Mouse (Mus musculus) c-Kit-positive CD71-positive TER-119-positive erythroid progenitor cells, embryonic 14.5 days (primary cell): Measurements from ENCODE around the gene Lrig3.

ENCODE experiments used
- DNase-seq: peaks from one replicate; pipeline ENCODE4 v3.0.0-alpha.2; 2013; ENCODE audit warnings: low spot score

The Lrig3 gene

DNA sequence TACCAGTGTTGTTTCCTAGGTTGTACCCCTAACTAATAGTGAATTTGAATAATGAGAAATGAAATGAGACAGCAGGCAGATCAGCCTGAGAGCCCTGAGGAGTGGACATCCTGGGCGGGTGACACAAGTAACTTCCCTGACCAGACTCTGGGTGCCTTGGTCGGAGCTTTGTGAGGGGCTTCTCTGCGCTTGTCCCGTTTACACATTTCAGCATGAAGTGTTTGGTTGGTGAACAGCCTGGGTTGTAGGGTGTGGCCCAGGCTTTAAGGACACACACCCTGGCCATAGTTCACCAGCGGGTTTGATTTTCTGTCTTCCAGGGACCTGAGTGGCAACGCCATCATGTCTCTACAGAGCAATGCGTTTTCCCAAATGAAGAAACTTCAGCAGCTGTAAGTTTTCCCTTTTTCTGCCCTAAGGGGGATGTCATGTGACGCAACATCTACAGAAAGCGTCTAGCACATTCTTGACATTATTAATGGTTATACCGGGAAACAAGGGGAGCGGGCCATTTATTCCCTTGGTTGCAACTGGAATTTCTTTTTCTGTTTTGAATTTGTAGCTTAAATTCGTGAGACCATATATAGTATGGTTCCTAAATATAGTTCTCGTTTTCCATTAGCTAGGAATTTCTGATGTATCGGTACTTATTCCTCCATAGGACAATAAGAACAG lies 36.2 kb downstream of the Lrig3 start:
- DNase-seq: no peak

DNA sequence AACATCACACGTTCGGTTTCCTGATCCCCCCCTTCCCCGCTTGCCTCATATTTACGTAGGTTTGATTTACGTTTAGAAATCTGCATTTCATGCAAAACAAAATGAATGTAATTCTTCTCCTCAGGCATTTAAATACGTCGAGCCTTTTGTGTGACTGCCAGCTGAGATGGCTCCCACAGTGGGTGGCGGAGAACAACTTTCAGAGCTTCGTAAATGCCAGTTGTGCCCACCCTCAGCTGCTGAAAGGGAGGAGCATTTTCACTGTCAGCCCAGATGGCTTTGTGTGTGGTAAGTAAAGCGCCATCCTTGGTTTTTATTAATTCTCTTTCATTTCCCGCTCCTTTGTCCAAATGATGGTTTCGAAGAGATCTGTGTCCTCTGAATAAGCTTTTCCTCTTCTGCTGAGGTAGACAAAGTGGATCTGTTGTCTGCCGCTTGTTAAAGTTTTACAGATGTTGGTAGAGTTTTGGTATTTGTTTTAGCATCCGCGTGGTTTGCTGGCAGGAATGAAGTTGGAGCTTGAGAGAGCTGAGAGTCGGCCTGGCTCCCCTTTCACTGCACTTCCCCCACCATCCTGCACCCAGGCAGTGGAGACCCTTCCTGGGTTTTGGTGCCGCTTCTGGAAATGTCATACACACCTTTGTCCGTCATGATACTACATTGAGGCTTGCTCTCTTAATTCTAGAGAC lies 37.0 kb downstream of the Lrig3 start:
- DNase-seq: no peak

DNA sequence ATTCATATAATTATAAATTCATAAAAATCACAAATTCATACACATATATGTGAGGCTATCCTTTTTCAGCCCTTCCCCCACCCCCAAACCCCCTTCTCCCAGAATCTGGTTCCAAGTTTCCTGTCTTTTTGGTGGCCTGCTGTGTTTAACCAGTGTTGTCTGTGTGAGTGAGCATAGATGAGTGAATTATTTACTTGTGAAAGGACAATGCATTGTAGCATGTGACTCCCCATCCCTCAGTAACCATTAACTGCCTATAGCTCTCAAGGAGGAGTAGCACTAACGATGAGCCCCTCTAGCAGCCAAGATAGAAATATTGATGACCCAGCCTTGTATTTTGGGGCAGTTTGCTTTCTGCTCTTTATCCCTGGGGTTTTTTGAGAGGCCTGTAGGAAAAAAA lies 37.9 kb downstream of the Lrig3 start:
- no peak for DNase-seq

DNA sequence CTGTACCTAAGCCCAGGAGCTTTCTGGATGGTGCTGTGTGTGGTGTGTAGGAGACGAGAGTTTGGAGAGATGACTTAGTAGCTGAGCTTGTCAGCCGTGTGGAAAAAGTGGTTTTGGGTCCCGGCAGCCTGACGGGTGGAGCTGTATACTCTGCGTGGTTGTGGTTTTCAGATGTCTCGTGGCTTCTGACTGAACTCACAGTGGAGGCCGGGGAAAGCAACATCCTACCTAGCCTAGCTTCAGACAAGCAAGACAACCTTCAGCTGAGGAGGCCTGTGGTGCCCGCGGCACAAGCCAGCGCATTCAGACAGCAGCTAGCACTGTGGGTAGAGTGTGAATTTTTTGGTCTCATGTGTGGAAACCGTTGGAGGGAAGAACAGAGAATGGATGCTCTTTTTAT lies 47.7 kb downstream of the Lrig3 start:
- DNase-seq: no peak

DNA sequence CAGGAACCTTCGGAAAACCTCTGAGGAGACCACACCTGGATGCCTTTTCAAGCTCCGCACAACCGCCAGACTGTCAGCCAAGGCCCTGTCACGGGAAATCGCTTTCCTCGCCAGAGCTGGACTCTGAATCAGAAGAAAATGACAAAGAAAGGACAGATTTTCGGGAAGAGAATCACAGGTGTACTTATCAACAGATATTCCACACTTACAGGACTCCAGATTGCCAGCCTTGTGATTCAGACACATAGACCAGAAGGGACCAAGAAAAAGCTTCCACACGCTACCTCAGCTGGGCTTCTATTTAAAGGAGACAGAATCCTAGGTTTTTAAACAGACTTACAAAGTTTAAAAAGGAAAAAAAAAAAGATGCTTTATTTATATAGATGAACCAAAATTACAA lies 48.7 kb downstream of the Lrig3 start:
- no peak for DNase-seq

DNA sequence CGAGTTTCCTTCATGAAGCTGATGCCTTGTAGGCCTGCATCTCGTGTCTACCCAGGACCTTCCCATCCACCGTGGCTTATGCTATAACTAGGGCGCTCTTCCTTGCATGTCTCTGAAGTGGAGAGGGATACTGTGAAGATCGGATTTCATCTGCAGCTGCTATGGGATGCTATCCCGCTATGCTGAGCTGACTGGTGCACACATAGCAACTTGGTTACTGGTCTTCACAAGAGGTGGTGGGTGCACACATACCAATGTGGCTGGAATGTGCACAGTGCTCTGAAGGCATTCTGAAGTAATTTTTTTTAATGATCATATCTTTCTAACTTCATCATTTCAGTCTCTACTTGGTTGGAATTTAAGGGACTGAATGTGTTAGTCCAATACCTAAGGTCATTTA lies 49.7 kb downstream of the Lrig3 start:
- DNase-seq: no peak

DNA sequence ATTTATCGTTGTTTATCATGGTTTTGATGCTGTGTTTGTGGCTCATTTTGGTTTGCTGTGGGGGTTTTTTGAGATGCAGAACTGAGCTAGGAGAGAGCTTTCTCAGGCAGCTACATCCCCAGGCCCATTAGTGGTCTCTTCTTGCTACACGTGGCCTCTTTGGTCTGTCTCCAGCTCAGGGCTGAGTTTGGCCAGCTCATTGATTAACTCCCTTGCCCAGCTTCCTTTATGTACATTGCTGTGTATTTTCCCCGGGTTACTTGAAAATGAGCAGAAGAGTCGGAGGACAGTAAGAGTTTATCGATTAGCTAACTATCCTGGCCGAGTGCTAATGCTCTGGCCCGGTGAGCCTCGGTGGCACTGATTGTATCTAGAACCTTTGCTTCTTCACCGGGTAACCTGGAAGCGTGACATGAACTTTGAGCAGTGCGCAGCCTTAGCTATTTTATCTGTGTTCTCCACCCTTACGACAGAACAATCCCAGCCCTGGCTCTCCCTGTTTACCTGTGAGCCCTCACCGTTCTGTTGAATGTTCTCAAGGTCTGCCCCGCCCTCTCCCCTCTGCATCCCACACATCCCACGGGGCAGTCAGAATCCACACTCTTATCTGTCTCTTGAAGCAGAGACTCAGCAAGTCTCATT lies 53.5 kb downstream of the Lrig3 start:
- no peak for DNase-seq

DNA sequence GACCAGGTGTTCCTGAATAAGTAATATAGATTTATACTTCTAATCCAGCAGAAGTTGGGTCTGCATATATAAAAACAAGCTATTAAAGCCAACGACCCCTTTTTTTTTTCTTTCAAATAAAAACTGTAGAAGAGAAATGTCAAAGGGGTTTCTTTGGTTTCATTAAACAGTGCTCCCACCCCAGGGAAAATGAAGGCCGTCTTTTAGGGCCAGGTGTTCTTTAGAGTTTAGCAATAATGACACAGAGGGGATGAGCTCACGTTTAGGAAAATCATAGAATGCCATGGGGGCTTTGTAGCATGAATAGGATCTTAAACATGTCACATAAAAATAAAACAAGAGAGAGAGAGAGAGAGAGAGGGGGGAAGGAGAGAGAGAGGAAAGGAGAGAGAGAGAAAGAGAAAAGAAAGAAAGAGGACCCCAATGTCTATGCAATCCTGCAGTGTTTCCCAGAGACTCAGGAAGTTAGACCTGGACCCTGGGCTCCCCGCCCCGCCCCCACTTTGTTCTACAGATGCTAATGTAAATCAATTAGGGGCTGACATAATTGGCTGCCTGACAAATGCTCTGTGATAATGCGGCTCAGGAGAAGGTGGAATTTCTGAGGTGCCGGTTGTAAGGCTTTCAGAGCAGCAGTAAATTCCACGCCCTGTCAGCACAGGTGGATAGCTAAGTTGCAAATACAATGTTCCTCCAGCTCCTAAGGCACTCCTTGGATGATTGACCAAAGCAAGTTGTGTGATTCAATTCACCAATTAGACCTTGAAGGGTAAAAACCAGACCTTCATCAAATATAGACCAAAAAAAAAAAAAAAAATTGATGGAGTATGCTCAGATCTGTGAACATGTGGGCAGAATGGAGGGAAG lies 62.8 kb downstream of the Lrig3 start:
- no peak for DNase-seq

DNA sequence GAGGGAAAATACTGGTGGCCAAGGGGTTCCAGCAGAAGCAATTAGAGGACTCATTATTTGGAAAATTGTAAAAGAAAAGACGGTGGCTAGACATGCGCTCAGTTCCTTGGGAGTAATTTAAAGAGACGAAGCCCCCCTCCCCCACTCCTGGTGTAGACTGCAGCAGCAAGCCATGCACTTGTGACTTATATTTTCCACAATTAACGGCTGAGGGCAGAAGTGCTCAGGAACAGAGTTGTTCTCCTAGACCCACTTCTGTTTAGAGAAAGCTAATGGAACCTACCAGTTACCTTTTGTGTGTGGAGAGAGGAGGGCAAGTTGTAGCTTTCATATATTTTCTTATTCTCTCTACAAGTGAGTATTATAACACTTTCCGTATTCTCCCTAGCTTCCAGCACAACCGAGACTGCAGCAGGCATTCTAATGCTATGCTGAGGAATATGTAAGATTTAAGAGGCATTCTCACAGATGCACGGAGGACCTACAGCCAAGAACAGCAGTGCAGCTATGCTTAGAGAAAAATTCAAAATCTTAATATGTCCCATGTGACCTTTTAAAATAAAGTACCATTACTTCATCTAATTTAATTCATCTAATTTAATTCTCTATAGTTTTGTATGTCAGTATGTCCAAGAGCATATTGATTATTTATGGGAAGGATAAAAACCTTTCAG lies 63.6 kb downstream of the Lrig3 start:
- no peak for DNase-seq

DNA sequence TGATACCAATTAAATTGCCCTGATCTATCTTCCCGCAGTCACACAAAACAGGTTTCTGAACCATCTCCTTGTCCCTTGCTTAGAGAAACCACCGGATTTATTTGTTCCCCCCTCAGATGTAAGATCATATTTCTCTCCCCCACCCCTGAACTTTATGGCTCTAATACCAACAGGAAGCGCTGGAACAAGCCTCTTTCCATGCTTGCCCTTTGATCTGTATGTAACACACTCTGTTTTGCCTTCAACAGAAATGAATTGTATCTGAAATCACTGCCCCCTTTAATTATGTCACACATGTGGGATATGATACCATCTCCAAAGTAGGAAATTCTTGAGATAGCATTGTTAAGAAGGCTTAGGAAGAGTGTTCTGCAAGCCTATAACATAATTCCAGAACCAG lies 90.9 kb downstream of the Lrig3 start:
- no peak for DNase-seq

DNA sequence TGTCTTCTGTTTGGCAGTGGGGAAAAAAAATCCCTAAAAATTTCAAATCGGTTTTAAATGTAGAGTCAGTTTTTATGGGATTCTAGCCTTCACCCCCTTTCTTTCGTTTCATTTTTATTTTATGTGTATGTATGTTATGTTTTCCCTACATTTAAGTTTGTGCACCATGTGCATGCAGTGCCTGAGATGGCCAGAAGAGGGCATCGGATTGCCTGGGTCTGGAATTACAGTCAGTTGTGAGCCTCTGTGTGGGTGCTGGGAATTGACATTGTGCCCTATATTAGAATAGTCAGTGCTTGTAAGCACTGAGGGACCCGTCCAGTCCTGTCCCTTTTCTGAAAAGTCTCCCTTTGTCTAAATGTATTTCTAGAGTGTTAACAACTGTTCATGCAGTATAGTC lies 96.8 kb downstream of the Lrig3 start:
- DNase-seq: no peak
